Mouse (Mus musculus) erythroid progenitor cell, adult 5-6 weeks (primary cell): Measurements from ENCODE around the gene Dcaf6. TPM values are rescaled to one million over a fixed set of nuclear protein-coding genes. Genes with fewer than 3 reads are reported as not detected.

ENCODE experiments used
- ATAC-seq: replicated peaks from 2 replicates; pipeline ENCODE4 v1.8.0; 2016; ENCODE audit warnings: moderate number of reproducible peaks, mild to moderate bottlenecking, moderate TSS enrichment, inconsistent platforms; ENCODE audit not compliant: poor library complexity, low FRiP score, severe bottlenecking
- total RNA-seq, 2 experiments: library from RNA; stranded (forward) in 1 of 2; stranded (reverse) in 1 of 2; fragments of 150-400 nt in 1 of 2; fragments of 186-747, 209-891 nt in 1 of 2; gene quantifications; 2 replicates each; pipeline versions ENCODE4 v1.2.3 to v1.2.4; 2015 to 2017; ENCODE audit warnings: low replicate concordance in 2 of 2

Gene Dcaf6
- total RNA-seq (2015; ENCODE audit: low replicate concordance) (121 and 144 TPM in 2 replicates), total RNA-seq (2017; ENCODE audit: low replicate concordance) (172 and 178 TPM in 2 replicates)

DNA sequence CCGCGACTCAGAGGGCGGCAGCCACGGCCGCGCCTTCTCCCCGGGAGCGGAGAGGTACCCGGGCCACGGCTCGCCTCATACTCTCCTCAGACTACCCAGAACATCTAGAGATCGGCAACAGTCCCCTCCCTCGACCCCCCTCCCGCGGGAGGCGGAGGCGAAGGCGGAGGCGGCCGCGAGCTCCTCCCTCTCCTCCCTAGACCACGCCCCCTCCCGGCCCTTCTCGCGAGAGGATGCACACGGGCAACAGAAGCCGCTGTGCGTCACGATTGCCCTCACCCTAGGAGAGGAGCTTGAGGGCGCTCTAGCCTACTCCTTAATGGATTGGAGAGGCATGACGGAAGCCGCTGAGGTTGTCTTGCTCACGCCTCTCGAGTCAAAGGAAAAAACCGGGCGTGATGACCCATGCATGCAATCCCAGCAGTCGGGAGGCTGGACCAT lies at the start of gene Dcaf6, which contains the start of gene Mpc2:
Gene Dcaf6, minus strand, starts transcription at position 116 of the 441 bp plus-strand sequence.
Gene Mpc2, plus strand, starts transcription at position 278 of the 441 bp plus-strand sequence.
- peak; percentile 81 for ATAC-seq

DNA sequence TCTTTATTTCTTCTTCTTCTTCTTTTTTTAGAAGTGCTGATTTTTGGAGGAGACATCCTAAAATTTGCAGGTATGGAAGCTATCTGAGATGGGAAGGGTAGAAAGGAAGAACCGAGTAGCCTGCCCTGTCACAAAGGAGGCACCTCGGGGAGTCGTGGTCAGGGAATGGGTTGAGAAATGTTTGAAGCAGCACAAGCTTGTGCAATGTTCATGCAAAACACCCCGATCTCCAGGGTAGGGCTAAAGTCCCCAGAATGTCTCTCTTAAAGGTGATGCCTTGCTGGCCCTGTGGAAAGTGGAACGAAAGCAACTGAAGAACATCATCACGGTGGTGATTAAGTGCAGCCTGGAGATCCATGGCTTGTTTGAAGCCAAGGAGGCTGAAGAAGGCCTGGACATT lies 46.0 kb upstream of the Dcaf6 start:
- no peak for ATAC-seq

DNA sequence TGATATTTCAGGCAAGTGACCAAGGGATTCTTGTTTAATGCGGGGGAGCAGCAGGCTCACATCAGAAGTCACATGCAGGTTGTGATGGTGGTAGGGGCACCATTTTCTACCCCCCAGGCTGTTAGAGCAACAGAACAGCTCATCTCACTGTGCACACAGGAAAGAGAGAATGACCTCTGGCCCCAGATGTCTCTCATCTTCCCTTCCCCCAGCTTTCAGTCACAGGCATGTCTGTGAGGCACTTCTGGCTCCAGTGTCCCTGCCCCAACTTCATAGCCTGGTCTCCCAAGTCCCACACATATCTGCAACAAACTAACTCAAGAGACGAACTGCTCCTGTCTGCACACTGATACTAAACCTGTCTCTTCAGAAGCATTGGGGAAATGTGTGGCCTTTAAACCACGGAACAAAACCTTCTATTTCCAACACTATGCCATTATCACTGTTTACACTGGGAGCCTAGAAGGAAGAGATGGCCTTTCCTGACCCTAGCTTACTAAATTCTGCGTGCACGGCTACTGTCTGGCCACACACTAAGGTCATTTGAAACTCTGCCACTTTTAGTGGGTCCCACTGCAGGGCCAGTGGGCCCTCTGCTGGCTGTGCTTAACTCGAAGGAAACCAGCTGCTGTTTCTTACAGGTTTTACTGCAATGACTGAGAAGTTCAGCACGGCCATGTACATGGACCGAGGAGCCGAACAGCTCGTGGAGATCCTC lies 43.2 kb upstream of the Dcaf6 start:
- 0 out of 2 replicates have a peak, but pooled peaks have one; percentile 10 for ATAC-seq

DNA sequence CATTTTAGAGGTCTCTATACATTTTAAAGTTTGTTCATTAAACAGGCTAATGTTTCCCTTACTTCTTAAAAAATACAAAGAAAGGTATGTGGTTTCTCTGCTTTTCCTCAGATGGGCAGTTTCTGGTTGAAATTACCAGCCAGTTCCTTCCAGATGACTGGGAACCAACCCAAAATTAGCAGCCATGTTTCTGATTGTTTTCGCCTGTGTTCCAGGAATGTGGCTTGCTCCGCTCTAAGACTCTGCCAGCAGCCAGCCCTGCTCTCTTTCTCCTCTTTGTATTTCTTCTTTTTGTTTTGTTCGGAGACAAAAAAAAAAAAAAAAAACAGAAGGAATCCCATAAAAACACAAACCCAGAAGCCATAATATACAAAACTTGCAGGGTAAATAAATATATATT lies 38.6 kb upstream of the Dcaf6 start:
- ATAC-seq: no peak

DNA sequence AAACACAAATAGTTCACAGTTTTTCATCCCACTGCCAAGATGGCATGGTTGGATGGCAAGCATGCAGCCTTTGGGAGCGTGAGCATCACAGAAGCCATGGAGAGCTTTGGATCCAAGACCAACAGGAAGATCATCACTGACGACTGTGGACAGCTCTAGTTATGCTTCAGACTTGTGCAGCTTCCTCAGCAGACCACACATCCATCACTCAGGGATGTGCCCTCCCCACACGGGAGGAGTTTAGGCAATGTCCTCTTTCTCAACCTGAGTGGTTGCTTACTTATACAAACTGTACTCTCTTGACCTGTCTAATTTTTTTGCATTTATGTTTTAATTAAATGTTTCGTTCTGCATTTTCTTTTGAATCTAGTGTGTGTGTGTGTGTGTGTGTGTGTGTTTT lies 28.9 kb upstream of the Dcaf6 start:
- no peak for ATAC-seq

DNA sequence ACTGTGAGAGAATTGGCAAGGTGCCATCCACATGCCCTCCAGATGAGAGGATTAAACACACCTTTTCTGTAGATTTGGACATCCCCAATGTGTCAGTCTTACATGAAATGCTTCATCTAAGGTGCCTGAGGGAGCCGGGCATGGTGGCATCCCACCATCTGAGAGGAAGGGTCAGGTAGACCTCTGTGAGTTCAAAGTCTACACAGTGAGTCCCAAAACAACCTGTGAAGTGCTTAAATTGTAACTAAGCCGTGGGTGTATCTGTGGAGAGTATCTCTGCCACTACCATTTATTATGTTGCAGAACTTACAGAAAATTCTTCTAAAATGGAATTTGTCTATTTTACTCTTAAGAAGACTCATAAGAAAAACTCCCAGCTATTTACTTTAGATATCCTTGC lies 25.8 kb upstream of the Dcaf6 start:
- ATAC-seq: no peak

DNA sequence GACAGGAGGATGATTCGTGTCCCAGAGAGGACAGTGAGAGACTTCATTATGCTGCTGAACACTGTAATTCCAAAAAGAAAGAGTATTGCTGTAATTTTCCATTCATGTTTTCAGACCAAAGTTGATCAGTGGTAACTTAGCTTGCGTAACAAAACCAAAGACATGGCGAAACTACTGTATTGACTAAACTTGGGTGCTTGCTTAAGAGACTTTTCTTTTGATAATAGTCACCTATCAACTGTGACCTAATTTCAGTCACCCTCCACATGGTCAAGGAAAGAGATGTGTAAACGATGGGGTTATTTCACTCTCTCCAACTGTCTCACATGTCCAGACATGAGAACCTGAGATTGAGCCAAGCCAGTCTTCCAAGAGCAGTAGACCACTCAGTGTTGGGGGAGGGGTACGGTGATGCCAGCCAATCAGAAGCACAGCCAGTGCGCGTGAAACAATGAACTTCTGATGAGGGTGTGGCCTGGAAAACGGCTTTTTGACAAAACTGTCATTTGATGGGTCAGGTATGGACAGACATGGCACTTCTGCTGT lies 24.5 kb upstream of the Dcaf6 start, which contains the start of gene Adcy10:
Gene Adcy10, plus strand, starts transcription at position 496 of the 546 bp plus-strand sequence.
- no peak for ATAC-seq

DNA sequence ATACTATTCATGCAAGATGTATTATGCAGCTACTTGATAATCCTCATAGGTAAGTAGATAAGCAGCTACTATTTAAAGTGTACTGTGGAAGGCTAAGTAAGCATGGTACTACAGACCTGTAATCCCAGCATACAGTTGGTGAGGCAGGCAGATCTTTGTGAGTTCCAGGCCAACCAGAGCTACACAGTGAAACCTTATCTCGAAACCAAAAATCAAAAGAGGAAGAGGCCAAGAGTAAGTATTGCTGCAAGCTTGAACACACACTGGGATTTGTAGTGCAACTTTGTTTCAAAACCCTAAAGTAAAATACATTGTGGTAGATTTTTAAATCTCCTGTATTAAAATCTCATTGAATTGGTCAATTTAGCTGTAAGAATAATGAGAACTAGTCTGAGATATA lies 11.2 kb upstream of the Dcaf6 start:
- no peak for ATAC-seq

DNA sequence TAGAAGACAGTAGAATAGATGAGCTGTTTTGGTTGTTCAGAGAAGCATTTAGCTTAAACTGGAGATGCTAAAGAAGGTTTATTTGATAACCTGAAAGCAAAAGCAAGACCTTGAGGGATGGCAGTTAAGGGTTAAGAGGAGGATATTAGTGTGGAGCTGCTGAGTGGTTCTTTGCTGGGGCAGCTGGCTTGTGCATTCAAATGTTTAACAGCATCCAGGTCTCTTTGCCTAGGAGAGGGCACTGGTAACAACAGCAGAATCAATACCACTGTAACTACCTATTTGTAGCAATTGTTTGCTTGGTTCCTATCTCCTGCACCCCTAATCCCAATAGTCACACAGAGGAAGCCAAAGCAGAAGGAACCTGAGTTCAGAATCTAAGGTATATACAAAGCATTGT lies 9.4 kb upstream of the Dcaf6 start:
- no peak for ATAC-seq

DNA sequence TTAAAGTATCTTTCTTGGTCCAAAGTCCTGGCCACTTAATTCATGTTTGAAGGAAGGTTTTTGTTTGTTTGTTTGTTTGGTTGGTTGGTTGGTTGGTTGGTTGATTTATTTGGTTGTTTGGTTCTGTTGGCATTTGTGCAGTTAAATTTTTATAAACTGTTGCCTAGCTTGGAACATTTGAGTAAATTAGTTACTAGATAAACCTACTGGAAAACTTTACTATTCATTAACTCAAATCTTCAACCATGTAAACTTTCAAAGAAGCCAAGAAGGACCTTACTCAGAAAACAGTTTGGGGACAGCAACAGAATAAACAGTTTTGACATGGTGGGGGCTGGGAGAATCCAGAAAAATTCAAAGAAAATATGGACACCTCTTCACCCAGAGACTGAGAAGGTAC lies 8.7 kb upstream of the Dcaf6 start:
- no peak for ATAC-seq

DNA sequence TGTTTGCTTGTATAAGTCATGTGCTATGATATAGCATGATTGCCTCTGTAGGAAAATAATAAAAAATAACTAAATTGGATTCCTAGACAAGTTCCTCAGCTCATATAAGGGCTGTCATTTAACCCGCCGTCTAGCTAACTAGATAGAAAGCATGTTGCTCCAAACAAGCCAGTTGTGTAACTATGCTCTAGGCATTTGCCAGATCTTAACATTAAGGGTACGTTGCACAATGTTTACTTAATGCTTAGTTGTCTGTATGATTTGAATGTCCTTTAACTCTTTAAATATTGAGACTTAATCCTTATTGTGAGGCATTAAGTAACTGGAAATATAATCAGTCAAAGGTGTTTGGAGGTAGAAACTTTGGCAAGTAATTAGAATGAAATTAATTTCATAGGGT lies 4.3 kb upstream of the Dcaf6 start:
- ATAC-seq: no peak

DNA sequence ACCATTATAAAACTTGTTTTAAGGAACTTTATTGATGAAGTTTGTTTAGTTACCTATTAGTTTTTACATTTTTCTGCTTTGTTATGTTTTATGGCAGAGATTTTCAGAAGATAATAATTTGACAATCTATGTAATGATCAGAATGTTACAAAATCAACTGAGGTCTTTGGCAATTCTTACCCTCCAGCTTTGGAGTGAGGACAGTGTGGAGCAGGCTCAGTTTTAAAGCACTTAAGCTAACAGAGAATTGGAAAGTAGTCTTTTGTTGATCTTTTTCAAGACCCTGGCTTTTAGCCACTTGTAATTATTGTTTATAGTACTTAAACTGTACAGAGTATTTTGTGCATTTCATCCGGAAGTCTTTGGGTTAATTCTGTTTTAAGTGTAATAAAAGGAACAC lies 2.6 kb upstream of the Dcaf6 start:
- no peak for ATAC-seq

DNA sequence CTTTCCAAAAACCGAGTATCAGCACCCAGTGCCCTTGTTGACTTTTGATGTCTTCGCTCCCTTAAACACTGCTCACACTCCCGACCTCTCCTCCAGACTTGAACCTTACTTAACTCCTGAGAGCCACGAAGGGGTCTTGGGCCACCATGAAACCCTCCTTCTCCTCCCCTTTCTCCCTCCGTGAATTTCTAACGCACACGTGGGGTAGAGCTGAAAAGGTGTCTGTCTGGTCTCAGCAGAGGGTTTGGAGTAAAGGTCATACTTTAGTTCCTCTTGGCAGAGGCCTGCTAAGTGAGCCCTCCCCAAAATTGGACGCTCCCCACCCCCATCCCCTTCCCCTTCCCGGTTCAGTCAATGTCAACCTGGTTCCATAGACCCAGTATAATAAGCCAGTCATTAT lies 1.4 kb upstream of the Dcaf6 start:
- no peak for ATAC-seq

DNA sequence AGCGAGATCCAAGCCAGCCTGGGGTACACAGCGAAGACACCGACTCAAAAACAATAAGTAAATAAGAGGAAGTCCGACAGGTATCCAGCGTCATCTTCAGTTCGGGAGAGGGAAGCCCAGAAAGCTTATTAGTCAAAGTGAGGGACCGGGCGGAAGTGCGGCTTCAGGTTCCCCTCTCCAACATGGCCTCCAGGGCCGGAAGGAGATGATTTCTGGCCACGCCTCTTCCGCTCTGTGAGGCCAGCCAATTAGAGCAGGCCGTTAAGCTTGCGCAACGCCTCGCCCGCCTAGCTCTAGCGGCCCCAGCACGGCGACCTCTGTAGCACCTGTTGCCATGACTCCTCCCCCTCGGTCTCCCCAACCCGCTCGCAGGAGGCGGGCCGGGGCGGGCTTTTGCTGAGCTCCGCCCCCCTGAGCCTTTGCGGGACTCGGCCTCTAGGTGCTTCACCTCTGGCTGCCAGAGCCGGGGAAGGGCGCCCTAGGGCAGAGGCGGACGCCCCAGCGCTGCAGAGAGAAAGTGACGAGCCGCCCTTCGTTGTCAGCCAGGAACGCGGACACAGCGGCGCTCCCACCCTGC lies 614 bp upstream of the Dcaf6 start:
- ATAC-seq: peak; percentile 85

DNA sequence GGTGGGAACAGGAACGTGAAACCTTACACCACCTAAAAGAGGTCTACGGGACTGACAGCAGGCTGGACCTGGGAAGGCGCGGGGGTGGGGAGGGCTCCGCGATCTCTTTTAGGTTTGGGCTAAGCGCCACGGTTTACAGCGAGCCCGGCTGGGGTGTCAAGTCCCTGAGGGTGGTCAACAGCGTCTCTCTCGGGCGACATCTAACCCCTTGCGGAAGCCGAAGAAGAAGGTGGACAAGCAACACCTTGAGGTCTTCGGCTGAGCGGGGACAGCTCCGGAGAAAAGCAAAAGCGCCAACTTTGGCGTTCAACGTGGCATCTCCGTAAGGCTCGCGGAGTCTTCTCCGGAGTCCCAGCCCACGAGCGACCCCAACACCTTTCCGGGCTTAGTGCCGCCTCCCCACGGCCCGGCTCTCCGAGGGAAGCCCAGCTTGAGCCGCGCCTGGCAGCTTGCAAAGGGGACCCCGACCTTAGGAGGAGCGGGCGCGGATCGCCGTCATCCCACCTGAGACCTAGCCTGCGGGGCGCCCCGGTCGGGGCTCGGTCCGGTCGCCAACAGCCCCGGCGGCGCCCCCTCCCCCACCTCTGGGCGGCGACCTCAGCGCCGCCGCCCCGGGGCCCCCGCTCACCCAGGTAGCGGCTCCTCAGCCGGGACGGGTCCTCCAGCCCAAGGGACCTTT lies 633 bp downstream of the Dcaf6 start:
- peak; percentile 27; the same call in 1 of the 2 replicates for ATAC-seq

DNA sequence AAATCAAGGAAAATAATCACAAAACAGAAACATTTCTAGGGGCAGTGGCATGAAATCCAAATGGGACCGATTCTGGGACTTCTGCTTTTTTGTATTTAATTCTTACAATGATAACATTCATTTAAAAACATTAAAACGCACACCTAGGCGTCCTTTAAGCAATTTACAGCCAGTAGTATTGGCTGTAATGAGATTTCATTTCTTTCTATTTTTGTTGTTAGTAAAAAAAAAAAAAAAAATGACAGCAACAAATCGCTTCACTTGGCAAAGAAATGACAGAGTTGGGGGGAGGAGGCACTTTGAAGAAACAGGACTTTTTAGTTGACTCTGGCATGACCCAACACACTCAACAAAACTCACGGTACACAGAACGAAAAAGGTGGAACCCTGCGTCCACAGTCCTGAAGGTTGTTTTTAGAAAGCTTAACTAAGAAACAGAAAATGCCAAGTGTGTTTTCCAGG lies 1.2 kb downstream of the Dcaf6 start:
- no peak for ATAC-seq

DNA sequence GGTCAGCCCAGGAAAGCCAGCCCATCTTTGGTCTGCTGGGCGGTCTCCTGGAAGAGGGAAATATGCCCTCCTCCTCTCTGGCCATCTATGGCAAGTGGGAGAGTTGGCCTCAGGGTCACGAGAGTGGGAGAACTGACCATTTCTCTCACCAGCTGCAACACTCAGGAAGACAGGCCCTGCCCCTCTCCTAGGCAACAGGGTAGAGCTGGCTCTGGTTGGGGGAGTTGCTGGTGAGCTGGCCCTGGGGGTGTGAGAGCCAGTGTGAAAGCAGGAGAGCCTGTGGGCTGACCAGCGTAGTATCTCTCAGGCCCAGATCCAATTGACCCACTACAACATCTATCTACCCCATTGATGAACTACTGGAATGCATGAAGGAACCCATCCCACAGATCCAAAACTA lies 18.6 kb downstream of the Dcaf6 start:
- ATAC-seq: no peak

DNA sequence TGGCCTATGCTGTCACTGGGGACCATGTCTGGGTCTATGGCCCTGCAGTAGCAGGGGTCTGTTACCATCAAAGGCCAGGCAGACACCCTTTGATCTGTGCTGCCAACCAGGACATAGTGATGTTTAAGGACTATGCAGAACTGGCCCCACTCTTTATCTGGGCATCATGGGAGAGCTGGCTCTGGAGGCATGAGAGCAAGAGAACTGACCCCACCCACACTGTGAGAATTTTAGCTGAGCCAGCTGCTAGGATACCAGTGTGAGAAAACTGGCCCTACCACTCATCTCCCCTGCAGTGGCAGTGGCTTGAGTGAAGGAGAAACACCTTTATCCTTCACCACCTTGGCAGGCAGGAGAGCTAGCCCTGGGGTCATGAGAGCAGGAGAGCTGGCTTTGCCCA lies 19.1 kb downstream of the Dcaf6 start:
- peak; percentile 55 for ATAC-seq

DNA sequence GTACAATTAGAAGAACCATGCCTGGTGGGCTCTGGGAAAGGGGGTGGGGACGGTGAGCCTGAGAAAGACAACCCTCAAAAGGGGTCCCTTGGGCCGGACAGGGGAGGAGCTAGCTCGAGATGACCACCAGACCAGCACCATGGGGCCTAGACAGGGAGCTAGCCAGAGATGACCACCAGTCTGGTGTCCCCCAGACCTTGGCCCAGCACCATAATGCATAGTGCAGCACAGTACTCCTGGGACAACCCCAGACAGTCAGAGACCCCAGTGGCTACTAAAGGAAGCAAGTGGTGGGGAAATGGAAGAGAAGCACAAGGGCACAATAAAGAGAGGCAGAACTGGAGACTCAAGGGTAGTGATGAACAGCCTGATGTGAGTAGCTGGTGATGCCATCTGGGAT lies 19.5 kb downstream of the Dcaf6 start:
- ATAC-seq: no peak

DNA sequence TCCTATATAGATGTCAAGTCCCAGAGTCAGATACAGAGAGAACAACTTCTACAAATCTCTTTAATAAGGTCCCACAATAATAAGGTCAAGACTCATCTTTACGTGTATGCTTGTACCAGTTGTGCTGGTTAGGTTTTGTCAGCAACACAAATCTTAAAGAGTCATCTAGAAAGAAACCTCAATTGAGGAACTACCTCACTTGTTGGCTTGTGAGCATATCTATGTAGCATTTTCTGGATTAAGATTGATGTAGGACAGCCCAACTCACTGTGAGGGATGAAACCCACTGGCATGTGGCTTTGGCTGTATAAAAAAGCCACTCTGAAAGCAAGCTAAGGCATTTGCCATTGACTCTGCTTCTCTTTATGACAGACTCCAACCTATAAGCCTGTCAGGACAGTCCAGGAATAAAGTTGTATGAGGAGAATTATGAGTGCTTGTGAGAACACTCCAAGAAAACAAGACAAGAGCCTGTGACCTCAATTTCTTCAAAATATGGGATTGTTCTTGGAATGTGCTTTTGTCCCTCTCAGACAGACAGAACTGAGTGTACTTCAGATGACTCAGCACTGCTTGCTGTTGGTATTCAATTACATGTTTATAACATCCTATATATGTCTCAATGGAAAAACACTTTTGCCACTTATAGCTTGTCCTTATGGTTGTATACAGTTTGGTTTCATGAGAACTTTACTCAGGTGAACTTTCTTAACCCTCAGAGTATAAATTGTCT lies 21.8 kb downstream of the Dcaf6 start:
- ATAC-seq: no peak
